In the genomic region with DNA sequence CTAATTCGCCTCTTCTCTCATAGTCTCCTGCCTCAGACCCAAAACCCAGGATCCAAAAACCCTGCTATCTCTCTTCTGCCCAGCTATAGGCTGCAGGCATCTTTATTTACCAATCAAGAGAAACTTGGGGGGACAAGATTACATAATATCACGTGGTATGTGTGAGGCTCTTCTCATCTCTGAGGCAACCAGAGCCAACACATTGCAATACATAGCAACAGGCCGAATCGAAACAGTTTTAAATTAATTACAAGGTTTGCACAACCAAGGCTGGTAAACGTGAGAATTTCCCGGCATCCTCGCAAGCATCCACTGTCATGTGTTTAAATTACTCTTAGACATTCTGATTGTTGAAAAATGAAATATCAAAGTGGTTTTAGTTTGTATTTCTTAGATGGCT, we compare ENCODE assay signal across 8 mouse cellular contexts.
"Had no signal": no experiment of that assay in that cellular context is flagged by ENCODE, and none has a peak within 500 bp of the region (broad histone marks: within the 10 kb centered on the region; RNA-seq: fewer than 3 reads in every experiment).

No protein-coding gene starts in this region.

- ATAC-seq: liver, embryonic 12.5 days had no signal

- DNase-seq: kidney, adult 11 months; kidney, adult 9 months; kidney, postnatal 36 days; lung, embryonic 14.5 days; lung, postnatal 4 days; right cerebral cortex, adult 18-20 months; right cerebral cortex, postnatal 25 days had no signal
